Mouse (Mus musculus): ENCODE results near the gene Ddhd1.

The Ddhd1 gene

DNA sequence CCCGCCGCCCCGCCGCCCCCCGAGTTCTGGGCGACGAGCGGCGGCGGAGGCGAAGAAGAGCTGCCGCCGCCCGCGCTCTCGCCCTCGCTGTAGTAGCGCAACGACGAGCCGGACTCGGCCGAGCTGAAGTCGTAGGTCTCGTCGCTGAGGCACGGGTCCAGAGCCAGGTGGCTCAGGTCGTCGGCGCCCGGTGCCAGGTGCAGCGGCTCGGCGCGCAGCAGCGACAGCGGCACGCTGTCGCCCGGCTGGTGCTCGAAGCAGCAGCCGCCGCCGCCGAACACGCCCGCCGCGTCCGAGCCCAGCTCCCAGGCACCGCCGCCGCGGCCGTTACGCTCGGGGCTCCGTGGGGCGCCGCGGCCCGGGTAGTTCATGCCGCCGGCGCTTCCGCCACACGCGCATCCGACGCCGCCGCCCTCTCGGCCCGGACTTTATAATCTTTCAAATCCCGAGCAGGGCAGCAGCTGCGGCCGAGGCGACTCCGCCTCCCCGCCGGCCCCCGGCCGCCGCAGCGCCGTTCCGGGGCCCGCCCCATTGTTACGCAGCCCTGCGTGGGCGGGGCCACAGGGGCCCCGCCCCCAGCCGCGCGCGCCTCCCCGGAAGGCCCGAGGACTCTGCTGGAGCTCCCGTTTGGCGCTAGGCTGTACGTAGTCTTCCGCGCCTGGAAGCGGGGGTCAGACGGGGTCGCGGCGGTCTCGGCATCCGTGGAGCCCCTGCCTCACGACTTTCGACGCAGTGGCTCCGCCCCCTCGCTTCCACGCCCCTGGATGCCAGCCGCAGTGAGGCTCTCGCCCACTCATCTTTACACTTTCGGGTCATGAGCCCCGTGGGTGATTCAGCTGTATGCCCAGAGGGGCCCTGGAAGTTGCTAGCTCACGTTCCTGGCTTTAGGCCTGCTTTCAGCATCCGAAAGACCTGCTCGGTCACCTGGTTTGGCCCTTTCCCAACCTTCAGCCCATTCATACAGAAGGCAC, at the start of gene Ddhd1:
Ddhd1 (minus strand) TSS at position 503 of the 971 bp plus-strand sequence.
- DNase-seq = peak; percentile 83 to 85

- no peak for DNase-seq
Observed at GRCm38 (mm10) chr14:45707176-45707910, 49.4 kb upstream of the Ddhd1 start.

GRCm38 (mm10) chr14:45700031-45700572, 42.2 kb upstream of the Ddhd1 start:
- no peak for DNase-seq

- no peak for DNase-seq
Observed at GRCm38 (mm10) chr14:45698867-45699266, 40.9 kb upstream of the Ddhd1 start.

DNA sequence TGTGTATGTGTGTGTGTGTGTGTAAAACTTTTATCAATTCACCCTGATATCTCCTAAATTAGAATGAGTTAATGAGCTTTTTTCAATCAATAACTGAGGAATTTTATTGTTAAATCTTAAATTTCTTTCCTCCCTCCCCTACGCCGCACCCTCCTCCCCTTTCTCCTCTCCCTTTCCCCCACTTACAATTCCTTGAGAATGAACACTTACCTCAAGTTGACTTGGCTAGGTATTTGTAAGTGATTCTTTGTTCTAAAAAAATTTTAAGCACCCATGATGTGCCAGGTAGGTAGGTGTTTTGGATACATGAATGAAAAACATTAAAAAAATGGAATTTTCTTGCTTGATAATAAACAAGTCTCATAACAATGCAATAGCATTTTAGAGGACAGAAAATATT, 38.2 kb upstream of the Ddhd1 start:
- no peak for DNase-seq

DNA sequence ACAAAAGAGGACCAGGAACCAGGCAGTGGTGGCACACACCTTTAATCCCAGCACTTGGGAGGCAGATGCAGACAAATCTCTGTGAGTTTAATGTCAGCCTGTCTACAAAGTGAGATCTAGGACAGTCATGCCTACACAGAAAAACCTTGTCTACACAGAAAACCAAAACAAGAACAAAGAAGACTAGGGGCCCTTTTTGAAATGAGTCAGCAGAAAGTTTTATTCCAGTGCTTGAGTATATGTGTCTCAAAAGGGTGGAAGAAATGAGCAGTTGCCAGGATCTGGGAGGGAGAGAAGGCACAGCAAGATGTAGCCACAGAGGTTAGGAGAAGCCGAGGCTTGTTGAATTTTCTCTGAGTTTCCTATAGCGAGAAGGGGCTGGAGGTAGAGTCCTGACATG, 35.9 kb upstream of the Ddhd1 start:
- no peak for DNase-seq

- DNase-seq = peak; percentile 42 to 58
Observed at GRCm38 (mm10) chr14:45690520-45691246, 32.7 kb upstream of the Ddhd1 start.

- no peak for DNase-seq
Observed at GRCm38 (mm10) chr14:45685313-45685712, 27.4 kb upstream of the Ddhd1 start.

- DNase-seq = no peak
Observed at GRCm38 (mm10) chr14:45676722-45677121, 18.8 kb upstream of the Ddhd1 start.

GRCm38 (mm10) chr14:45668325-45668724, 10.4 kb upstream of the Ddhd1 start:
- DNase-seq = no peak

DNA sequence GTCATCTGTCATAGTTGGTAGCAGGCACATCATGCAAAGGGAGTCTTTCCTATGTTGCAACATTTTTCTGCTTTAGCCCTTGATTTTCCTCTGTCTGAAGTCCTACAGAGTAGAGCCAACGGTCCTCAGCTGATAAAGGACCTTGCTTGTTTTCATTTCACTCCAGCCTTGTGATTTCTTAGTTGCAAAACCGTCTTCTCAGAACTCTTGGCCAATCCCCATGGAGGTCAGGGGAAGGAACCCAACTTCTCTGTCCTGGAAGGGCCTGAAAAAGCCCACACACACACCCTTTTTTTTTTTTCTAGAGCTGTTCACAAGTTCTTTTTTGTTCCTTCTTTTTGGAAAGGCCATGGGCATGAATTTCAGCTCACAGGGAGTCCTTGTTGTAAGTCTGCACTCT, 9.3 kb upstream of the Ddhd1 start:
- DNase-seq = no peak

GRCm38 (mm10) chr14:45661575-45661974, 3.6 kb upstream of the Ddhd1 start:
- no peak for DNase-seq

DNA sequence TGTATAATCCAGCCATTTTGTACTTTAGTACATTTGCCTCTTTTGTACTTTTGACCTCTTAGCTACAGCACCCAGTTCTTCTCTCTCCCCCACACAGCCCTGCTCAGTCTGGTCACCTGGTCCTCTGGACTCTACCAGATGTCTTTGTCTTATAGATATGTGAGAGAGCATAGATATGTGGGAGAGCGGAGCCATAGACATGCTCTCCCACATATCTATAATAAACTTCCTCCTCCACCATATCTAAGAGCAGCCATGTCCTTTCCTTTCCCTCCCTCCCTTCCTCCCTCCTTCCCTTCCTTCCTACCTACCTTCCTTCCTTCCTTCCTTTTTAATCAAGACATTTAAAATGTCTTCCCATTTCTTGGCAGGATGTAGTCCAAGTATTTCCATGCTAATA, 2.4 kb upstream of the Ddhd1 start:
- DNase-seq = no peak

- DNase-seq = peak; percentile 30 to 40
Observed at GRCm38 (mm10) chr14:45656831-45657640, 907 bp downstream of the Ddhd1 start.

- peak; percentile 35 to 63 for DNase-seq
Observed at GRCm38 (mm10) chr14:45654876-45655416, 3.0 kb downstream of the Ddhd1 start.

DNA sequence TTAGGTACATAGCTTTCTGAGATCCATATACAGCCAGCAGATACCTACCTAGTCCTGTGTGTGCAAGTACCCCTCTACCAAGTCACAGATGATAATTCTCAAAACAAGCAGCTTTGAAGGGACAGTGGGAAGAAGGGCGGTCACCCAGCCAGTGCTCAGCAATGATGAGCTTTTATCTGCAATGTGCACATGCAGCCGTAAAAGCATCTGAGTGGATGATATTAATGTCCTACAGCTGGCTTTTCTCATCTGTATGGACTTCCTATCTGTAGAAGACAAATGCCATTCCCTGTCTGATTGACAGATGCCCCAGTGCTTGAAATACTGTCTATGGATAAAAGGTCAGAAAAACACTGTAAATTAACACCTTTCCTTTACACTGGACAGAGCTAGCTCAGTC, 4.2 kb downstream of the Ddhd1 start:
- no peak for DNase-seq

- DNase-seq = no peak
Observed at GRCm38 (mm10) chr14:45648999-45649818, 8.7 kb downstream of the Ddhd1 start.

- no peak for DNase-seq
Observed at GRCm38 (mm10) chr14:45648144-45648543, 9.8 kb downstream of the Ddhd1 start.

DNA sequence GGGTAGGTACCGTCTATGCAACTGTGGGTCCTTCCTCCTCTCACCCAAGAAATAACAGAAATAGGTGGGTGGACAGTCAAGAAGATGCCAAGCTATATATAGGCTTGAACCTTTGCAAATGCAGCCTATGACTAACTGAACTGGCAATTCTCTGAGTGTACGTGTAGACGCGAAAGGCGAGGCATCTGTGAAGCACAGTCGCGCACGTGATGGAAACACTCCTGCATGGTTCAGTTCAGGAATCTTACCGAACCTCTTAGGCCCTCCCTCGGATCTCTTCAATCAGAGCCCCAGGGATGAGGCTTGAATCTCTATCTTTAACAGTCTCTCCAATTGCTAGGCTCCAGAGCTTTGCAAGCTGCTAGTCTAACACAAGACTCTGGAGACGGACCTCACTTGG, 10.3 kb downstream of the Ddhd1 start:
- DNase-seq = no peak

DNA sequence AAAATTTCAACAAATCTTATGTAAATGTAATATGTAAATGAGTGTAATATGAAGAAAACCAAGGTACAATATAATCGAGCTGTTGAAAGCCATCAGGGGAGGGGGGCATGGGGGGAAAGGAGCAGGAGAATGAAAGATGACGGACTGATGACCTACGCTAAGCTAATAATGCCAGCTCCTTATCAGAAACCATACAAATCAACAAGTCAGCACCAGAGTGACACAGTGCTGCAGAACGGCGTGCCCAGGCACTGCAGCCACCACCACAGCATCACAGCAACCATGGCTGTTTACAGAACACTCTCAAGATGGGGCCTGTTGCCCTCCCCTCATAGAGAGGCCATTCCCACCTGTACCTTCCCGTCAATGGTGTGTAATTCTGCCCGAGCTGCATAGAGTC, 10.8 kb downstream of the Ddhd1 start:
- DNase-seq = no peak

GRCm38 (mm10) chr14:45644786-45645185, 13.2 kb downstream of the Ddhd1 start:
- DNase-seq = no peak

Measured in kidney, adult 8-10 months (tissue).